Mouse (Mus musculus) myocyte (in vitro differentiated cells): Measurements from ENCODE around the gene Ercc6.

Experiments
- CEBPB ChIP-seq: IDR thresholded peaks from 2 replicates; pipeline ENCODE4 v1.6.1; 2011; ENCODE audit warnings: mild to moderate bottlenecking, moderate library complexity; ENCODE audit not compliant: poor library complexity, insufficient read depth, severe bottlenecking
- E2F4 ChIP-seq: IDR thresholded peaks from one replicate; pipeline ENCODE4 v1.6.1; 2011; ENCODE audit warnings: mild to moderate bottlenecking, control low read depth, moderate library complexity; ENCODE audit not compliant: insufficient read depth
- MAX ChIP-seq: IDR thresholded peaks from one replicate; pipeline ENCODE4 v1.6.1; 2011; ENCODE audit warnings: low read depth, mild to moderate bottlenecking, control low read depth
- POLR2A ChIP-seq: IDR thresholded peaks from one replicate; pipeline ENCODE4 v1.6.1; 2011; ENCODE audit warnings: low read depth, mild to moderate bottlenecking, control low read depth, moderate library complexity; ENCODE audit not compliant: insufficient read length
- TCF12 ChIP-seq: IDR thresholded peaks from one replicate; pipeline ENCODE4 v1.6.1; 2011; ENCODE audit warnings: mild to moderate bottlenecking, control low read depth; ENCODE audit not compliant: poor library complexity, insufficient read depth, severe bottlenecking
- USF1 ChIP-seq: IDR thresholded peaks from one replicate; pipeline ENCODE4 v1.6.1; 2011; ENCODE audit warnings: low read depth, mild to moderate bottlenecking, control low read depth, moderate library complexity

DNA sequence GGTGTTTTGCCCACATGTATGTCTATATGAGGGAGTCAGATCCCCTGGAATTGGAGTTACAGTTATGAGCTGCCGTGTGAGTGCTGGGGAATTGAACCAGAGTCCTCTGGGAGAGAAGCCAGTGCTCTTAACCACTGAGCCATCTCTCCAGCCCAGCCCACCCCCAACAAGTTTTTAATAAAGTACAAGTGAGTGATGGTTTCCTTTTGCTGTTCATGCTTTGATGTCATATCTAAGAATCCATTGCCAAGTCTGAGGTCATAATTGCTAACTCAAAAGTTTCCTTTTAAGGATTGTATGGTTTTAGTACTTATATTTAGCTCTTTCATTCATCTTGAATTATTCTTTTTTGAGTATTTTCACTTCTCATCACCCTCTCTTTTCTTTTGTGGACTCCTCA lies 9.4 kb upstream of the Ercc6 start:
- no peak for TF ChIP-seq TCF12
- TF ChIP-seq USF1: no peak
- TF ChIP-seq E2F4: no peak
- no peak for TF ChIP-seq POLR2A
- TF ChIP-seq MAX: no peak
- TF ChIP-seq CEBPB: no peak
